Mouse (Mus musculus): ENCODE results near the gene Tbc1d22a. TPM values are rescaled to one million over a fixed set of nuclear protein-coding genes. Genes with fewer than 3 reads are reported as not detected.

The Tbc1d22a gene
- total RNA-seq, 2 experiments from 2014 or later, result 32.3 TPM

DNA sequence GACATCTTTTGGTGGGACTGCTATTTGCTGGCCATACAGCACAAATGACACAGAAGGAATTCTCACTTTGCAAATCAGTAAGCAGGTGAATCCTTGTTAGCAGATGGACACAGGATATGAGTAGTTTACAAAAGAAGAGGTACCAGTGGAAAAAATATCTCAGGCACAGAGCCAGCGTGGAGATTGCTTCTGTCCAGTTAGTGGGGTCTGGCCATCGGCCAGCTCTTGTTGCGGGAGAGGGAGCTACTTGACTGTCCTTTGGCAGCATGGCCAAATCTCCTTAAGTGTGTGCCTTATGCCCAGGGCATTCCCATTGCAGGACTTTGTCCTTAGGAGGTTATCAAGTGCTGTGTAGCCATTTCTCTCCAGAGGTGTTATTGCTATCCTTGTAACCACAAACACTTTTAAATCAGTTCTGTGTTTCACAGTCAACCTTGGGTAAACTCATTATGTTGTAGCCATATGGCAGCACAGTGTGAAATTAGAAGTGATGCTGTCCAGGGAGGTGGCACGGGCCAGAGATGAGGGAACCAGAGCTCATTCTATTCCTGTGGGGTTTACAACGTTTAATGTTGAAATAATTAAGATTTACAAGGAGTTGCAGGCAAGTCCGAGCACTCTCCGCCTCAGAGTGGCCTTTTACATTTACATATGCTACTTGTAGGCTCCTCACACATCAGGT lies 17.7 kb downstream of the Tbc1d22a start:
- no peak for DNase-seq (ENCODE audit: low spot score in 2 of 2)

- DNase-seq (ENCODE audit: low spot score in 2 of 2), result no peak
Measured at GRCm38 (mm10) chr15:86234001-86234400, 19.7 kb downstream of the Tbc1d22a start.

DNA sequence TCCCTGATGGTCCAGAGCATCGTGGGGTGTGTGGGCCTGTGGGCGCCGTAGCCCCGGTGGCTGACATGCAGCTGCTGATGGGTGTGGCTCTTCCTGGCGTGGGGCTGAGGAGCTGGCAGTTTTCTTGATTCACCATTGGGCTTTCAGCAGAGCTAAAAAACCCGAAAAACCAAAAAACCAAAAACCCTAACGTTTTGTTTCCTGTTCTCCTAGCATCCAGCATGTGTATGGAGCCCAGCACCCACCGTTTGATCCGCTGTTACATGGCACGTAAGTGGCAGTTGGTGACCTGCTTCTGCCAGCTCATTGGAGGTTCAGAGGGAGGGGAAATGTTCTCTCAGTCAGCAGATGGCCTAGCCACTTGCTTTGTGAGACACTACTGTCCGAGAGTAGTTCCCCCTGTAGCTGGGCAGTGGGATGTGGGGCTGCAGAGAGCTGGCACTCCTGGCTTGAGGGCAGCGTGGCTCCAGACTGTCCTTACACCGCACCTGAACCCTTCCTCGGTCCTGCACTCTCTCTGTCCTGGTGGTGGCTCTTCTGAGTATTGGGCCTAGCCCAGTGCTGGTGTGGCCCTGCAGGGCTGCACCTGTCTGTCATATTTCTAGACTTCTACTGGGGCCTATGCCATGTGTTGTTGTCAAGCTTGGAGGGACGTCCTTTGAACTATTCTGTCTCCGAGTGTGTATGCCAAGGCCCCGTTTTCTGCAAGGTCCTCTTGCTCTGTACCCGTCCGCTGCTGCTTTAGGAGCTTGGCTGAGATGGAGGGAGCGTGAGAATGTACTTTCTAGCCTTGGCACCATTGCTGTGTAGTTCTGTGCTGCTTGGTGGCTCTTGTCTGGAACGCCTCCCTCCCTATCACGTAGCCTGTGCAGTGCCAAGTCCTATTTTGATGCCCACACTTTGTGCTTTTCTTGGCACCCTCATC lies 20.5 kb downstream of the Tbc1d22a start:
- no peak for DNase-seq (ENCODE audit: low spot score in 2 of 2)

DNA sequence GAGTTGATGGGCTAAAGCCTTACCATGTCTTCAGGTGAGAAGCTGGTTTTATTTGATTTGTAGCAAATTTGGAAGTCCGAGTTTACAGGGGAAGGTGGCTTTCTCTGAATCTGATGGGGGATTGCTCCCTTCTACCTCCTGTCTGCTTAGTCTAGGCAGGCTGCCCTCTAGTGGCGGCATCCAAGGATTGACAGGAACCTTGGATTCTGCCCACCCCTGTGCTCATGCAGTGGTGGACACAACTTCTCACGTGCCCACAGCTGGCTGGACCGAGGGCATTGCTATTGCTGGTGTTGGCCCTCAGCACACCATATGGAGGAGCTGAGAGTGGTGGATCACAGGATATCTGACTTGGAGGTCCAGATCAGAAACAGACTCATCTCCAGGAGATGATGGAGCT lies 22.0 kb downstream of the Tbc1d22a start:
- peak in 1 of 2 experiments; percentile 38 for DNase-seq (ENCODE audit: low spot score in 2 of 2)

DNA sequence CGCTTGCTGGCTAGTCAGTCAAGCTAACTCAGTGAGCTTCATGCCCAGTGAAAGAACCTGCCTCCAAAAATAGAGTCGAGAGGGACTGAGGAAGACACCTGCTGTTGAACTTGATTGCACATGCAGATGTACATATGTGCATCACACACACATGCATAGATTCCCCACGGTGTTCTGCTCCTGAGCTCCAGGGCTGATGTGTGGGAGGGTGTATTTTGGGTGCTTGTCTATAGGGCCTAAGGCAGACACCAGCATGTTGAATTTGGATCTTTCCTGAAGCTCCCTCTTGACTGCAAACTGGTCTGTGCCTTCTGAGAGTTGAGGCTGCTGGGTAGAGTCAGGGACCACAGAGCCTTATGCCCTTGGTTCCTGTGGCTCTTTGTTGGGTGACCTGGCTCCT lies 23.8 kb downstream of the Tbc1d22a start:
- DNase-seq (ENCODE audit: low spot score in 2 of 2), result no peak

DNA sequence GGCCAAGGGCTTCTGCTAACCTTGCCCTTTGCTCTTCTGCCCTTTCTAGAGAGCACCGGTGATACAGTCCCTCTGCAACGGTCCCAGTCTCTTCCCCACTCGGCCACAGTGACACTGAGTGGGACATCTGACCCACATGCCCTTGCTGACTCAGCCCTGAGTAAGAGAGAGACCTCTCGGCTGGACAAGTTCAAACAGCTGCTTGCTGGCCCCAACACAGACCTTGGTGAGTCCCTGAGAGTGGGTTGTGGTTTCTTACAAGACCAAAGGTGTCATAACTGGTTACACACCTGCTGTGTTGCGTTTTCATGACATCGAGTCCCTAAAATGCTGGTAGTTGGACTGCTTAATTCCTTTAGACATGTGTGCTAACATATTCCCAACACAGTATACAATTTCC lies 24.8 kb downstream of the Tbc1d22a start:
- DNase-seq (ENCODE audit: low spot score in 2 of 2), result no peak

DNA sequence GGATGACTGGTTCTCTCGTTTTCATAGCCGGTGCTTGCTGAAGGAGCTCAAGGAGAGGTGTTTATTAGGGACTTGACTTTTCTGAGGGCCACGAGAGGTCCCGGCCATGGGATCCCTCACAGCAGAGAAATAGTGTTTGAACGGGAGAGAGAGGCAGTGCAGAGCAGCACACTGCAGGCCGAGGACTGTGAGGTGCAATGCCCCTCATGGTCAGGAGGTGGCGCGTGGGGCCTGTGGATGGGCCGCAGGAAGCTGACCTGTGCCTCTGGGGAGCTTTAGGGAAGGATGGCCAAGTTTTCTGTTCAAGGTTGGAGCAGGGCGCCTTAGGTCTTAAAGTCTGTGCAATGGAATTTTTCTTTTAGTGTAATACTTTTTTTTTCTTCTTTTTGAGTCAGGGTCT lies 25.5 kb downstream of the Tbc1d22a start:
- DNase-seq (ENCODE audit: low spot score in 2 of 2), result peak; percentile 53 to 54

GRCm38 (mm10) chr15:86243708-86244107 lies 29.4 kb downstream of the Tbc1d22a start:
- no peak for DNase-seq (ENCODE audit: low spot score in 2 of 2)

- no peak for DNase-seq (ENCODE audit: low spot score in 2 of 2)
Measured at GRCm38 (mm10) chr15:86244380-86244779, 30.1 kb downstream of the Tbc1d22a start.

GRCm38 (mm10) chr15:86250269-86250668 lies 36.0 kb downstream of the Tbc1d22a start:
- DNase-seq (ENCODE audit: low spot score in 2 of 2), result no peak

GRCm38 (mm10) chr15:86252130-86252529 lies 37.9 kb downstream of the Tbc1d22a start:
- DNase-seq (ENCODE audit: low spot score in 2 of 2), result no peak

DNA sequence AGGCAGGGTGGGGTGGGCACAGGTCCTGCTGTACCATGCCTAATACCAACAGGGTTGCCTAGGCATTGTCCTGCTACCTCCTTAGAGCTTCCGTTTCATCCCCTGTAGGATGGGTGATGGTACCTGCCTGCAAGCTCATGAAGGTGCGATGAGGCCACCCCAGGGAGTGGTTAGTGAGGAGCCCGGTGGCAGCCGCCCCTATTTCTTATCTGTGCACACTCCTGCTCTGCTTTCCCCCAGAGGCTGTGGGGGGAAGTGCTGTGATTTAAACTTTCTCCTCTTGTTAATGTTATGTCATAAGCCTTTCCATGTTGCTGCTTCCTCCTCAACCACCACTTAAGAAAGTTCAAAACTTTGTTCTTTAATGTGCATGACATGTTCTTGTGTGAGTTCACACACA lies 38.4 kb downstream of the Tbc1d22a start:
- DNase-seq (ENCODE audit: low spot score in 2 of 2), result no peak

GRCm38 (mm10) chr15:86253411-86253810 lies 39.2 kb downstream of the Tbc1d22a start:
- DNase-seq (ENCODE audit: low spot score in 2 of 2), result no peak

DNA sequence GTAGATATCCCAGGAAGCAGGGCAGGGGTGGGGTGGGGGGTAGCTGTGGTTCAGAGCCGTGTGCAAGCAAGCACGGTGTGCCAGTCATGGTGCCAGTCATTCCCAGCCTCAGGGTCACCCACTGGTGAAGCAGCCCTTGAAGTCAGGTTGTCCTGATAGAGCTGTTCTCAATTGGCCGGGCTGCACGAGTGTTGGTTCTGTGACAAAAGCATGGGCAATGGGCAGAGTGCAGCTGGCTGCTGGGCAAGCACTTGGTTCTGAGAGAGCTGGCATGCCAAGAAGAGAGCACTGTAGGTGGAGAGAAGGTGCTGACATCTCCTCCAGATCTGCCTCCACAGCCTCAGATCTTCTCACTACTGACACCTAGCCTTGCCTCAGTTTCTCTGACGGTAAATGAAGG lies 41.9 kb downstream of the Tbc1d22a start:
- no peak for DNase-seq (ENCODE audit: low spot score in 2 of 2)

- no peak for DNase-seq (ENCODE audit: low spot score in 2 of 2)
Measured at GRCm38 (mm10) chr15:86256728-86257179, 42.5 kb downstream of the Tbc1d22a start.

GRCm38 (mm10) chr15:86257916-86258685 lies 43.8 kb downstream of the Tbc1d22a start:
- no peak for DNase-seq (ENCODE audit: low spot score in 2 of 2)

- no peak for DNase-seq (ENCODE audit: low spot score in 2 of 2)
Measured at GRCm38 (mm10) chr15:86259233-86259632, 45.0 kb downstream of the Tbc1d22a start.

- DNase-seq (ENCODE audit: low spot score in 2 of 2), result no peak
Measured at GRCm38 (mm10) chr15:86260111-86260510, 45.9 kb downstream of the Tbc1d22a start.

DNA sequence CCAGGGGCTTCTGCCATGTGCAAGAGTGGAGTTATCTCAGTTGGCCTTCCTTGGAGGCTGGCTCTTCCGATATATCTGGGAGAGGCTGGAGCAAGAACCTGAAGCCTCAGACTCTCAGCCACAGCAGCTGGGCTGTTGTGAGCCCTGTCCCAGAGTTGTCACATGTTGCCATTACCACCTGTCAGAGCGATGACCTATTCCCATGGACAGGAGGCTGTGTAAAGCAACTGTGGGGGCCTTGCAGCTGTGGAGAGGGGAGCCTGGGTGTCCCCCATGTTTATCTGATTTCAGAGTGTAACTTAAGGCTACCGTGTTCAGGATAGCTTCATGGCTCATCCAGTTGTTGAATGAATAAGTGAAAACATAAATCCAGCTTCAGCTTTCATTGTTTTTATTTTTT lies 50.1 kb downstream of the Tbc1d22a start:
- no peak for DNase-seq (ENCODE audit: low spot score in 2 of 2)

- no peak for DNase-seq (ENCODE audit: low spot score in 2 of 2)
Measured at GRCm38 (mm10) chr15:86264803-86265202, 50.5 kb downstream of the Tbc1d22a start.

DNA sequence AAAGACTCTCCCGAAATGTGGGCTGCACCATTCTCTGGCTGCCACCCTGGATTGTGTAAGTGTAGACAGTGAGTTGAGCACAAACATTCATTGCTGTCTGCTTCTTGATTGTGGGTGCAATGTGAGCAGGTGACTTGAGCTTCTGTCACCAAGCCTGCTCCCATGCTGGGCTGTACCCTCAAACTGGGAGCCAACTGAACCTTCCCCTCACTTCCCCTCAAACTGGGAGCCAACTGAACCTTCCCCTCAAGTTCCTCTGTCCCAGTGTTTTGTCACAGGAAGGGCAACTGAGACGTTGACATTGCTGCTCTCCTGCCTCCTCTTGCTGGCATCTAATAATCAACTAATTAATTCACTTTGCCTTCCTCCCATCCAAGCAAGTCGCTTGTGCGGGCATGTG lies 52.7 kb downstream of the Tbc1d22a start:
- no peak for DNase-seq (ENCODE audit: low spot score in 2 of 2)

DNA sequence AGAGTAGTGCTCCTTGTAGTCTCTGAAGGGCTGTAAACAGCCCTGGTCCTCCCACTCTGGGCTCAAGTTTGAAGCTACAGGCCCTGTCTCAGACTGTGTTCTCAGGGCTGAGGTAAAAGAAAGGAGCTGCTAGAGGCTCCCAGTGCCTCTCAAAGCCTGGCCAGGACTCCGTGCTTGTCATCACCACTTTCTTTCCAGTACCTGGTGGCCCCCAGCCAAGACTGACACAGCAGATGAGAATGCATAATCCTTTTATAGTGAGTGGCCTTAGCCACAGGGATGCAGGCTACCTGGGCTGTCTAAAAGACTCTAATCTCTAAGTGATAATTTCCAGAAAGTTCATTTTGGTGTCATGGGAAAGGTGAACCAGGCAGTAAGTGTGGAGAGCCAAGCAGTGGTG lies 54.3 kb downstream of the Tbc1d22a start:
- no peak for DNase-seq (ENCODE audit: low spot score in 2 of 2)
